Mouse (Mus musculus): Measurements from ENCODE around the gene Plbd2.

GRCm38 (mm10) chr5:120534686-120535075 lies 31.3 kb upstream of the Plbd2 start:
- no peak for TF ChIP-seq POLR2A (IDR thresholded peaks at IDR 0.05; ENCODE audit: insufficient read depth, low read depth, low read length)
- no peak for TF ChIP-seq CTCF (IDR thresholded peaks at IDR 0.05)
- TF ChIP-seq EP300 (IDR thresholded peaks at IDR 0.05; ENCODE audit: insufficient read depth, low read depth, low read length), result no peak
